In genomic region chr9:102345047-102345446, GRCm38 (mm10) we compare ENCODE assay signal across 26 mouse cellular contexts. TPM values are rescaled to one million over a fixed set of nuclear protein-coding genes. Genes with fewer than 3 reads are reported as not detected.
DNase-seq lines count a peak whose midpoint lies in the region; ATAC-seq lines count a peak whose summit lies in the region.
"Had no signal": no experiment of that assay in that cellular context is flagged by ENCODE, and none has a peak within 500 bp of the region (broad histone marks: within the 10 kb centered on the region; RNA-seq: fewer than 3 reads in every experiment).

No protein-coding gene starts in this region.

- no peak overlapping the region for H3K27ac ChIP-seq in forebrain, embryonic 11.5 days (ENCODE audit: low read depth, low read length)
- no peak overlapping the region for H3K27ac ChIP-seq in forebrain, embryonic 14.5 days (ENCODE audit: low read depth, low read length)
- no peak overlapping the region for H3K27ac ChIP-seq in liver, embryonic 11.5 days (ENCODE audit: low read depth, low read length)
- no peak overlapping the region for H3K27ac ChIP-seq in liver, embryonic 12.5 days
- H3K27ac ChIP-seq: forebrain, embryonic 12.5 days; hindbrain, embryonic 10.5 days; intestine, embryonic 15.5 days; liver, embryonic 15.5 days; lung, embryonic 15.5 days; midbrain, embryonic 10.5 days had no signal

- H3K4me2 ChIP-seq in forebrain, embryonic 11.5 days (ENCODE audit: low read depth, low read length, severe bottlenecking), result no peak overlapping the region
- no peak overlapping the region for H3K4me2 ChIP-seq in forebrain, embryonic 14.5 days (ENCODE audit: low read length)
- no peak overlapping the region for H3K4me2 ChIP-seq in liver, embryonic 11.5 days
- no peak overlapping the region for H3K4me2 ChIP-seq in liver, embryonic 12.5 days
- H3K4me2 ChIP-seq: forebrain, embryonic 12.5 days; intestine, embryonic 15.5 days; liver, embryonic 15.5 days; lung, embryonic 15.5 days had no signal

- ATAC-seq in forebrain, embryonic 11.5 days (replicated peaks; ENCODE audit: low FRiP score), result no peak
- no peak for ATAC-seq in forebrain, embryonic 14.5 days
- no peak for ATAC-seq in liver, embryonic 11.5 days (replicated peaks; ENCODE audit: low FRiP score)
- no peak for ATAC-seq in liver, embryonic 12.5 days
- ATAC-seq: activated CD4-positive, CD25-positive, alpha-beta regulatory T cell, adult 4 months; hindbrain, embryonic 16.5 days; intestine, embryonic 15.5 days had no signal

- no peaks in the 10 kb centered on the region for H3K9me3 ChIP-seq in forebrain, embryonic 11.5 days (ENCODE audit: control insufficient read depth, low read length)
- no peaks in the 10 kb centered on the region for H3K9me3 ChIP-seq in forebrain, embryonic 14.5 days (replicated peaks; ENCODE audit: control insufficient read depth, low read length)
- H3K9me3 ChIP-seq in liver, embryonic 11.5 days (ENCODE audit: control insufficient read depth, low read length), result no peaks in the 10 kb centered on the region
- H3K9me3 ChIP-seq in liver, embryonic 12.5 days (replicated peaks), result no peaks in the 10 kb centered on the region
- H3K9me3 ChIP-seq: forebrain, embryonic 12.5 days; hindbrain, embryonic 10.5 days; intestine, embryonic 15.5 days; liver, embryonic 15.5 days; lung, embryonic 15.5 days; midbrain, embryonic 10.5 days had no signal

- no peak overlapping the region for H3K4me3 ChIP-seq in forebrain, embryonic 11.5 days (ENCODE audit: low read depth, low read length)
- no peak overlapping the region for H3K4me3 ChIP-seq in forebrain, embryonic 14.5 days (ENCODE audit: low read depth, low read length)
- H3K4me3 ChIP-seq in liver, embryonic 11.5 days (ENCODE audit: low read depth, low read length), result no peak overlapping the region
- no peak overlapping the region for H3K4me3 ChIP-seq in liver, embryonic 12.5 days
- H3K4me3 ChIP-seq: erythroblast, embryonic 14.5 days; forebrain, embryonic 12.5 days; hindbrain, embryonic 10.5 days; intestine, embryonic 15.5 days; liver, embryonic 15.5 days; lung, embryonic 15.5 days; midbrain, embryonic 10.5 days had no signal

- no peak overlapping the region for H3K9ac ChIP-seq in forebrain, embryonic 11.5 days (ENCODE audit: low read length)
- H3K9ac ChIP-seq in forebrain, embryonic 14.5 days (ENCODE audit: low read length), result no peak overlapping the region
- H3K9ac ChIP-seq in liver, embryonic 11.5 days (ENCODE audit: low read depth, low read length), result no peak overlapping the region
- no peak overlapping the region for H3K9ac ChIP-seq in liver, embryonic 12.5 days
- H3K9ac ChIP-seq: forebrain, embryonic 12.5 days; intestine, embryonic 15.5 days; liver, embryonic 15.5 days; lung, embryonic 15.5 days had no signal

- peak; percentile 8 for DNase-seq in cerebellum, adult 11 months
- DNase-seq in cerebellum, adult 11-12 months, result no peak
- DNase-seq in forebrain, embryonic 11.5 days (ENCODE audit: low spot score), result peak; percentile 31
- no peak for DNase-seq in forebrain, embryonic 14.5 days (ENCODE audit: low spot score)
- DNase-seq in liver, embryonic 11.5 days (ENCODE audit: low spot score), result peak; percentile 24
- DNase-seq in right cerebral cortex, postnatal 10 days (ENCODE audit: low spot score in 2 of 2), result peak; percentile 18 to 27
- no peak for DNase-seq in right cerebral cortex, adult 2 months (ENCODE audit: low spot score in 2 of 2)
- DNase-seq: adrenal gland, adult 2 months; adrenal gland, postnatal 36 days; gastrocnemius, postnatal 25 days; heart, adult 18-20 months; heart, postnatal 14 days; kidney, adult 2 months; kidney, postnatal 36 days; right cerebral cortex, adult 18-20 months had no signal

- H3K4me1 ChIP-seq in forebrain, embryonic 11.5 days (replicated peaks; ENCODE audit: control insufficient read depth, insufficient read depth, low read length), result peaks cover 7% of the 10 kb centered on the region; the same call in 1 of the 2 replicates
- H3K4me1 ChIP-seq in forebrain, embryonic 14.5 days (ENCODE audit: control insufficient read depth, insufficient read depth, low read length), result peaks cover 13% of the 10 kb centered on the region
- H3K4me1 ChIP-seq in liver, embryonic 11.5 days (replicated peaks; ENCODE audit: control insufficient read depth, insufficient read depth, low read length), result no peaks in the 10 kb centered on the region
- H3K4me1 ChIP-seq in liver, embryonic 12.5 days, result no peaks in the 10 kb centered on the region
- H3K4me1 ChIP-seq: intestine, embryonic 15.5 days; liver, embryonic 15.5 days; lung, embryonic 15.5 days had no signal

- H3K27me3 ChIP-seq in forebrain, embryonic 11.5 days (ENCODE audit: control insufficient read depth, insufficient read depth, low read length), result peaks cover 2% of the 10 kb centered on the region; the same call in 1 of the 2 replicates
- no peaks in the 10 kb centered on the region; the same call in 1 of the 2 replicates for H3K27me3 ChIP-seq in forebrain, embryonic 14.5 days (replicated peaks; ENCODE audit: control insufficient read depth, insufficient read depth, low read length)
- H3K27me3 ChIP-seq in liver, embryonic 11.5 days (replicated peaks; ENCODE audit: control insufficient read depth, insufficient read depth, low read length), result peaks cover 15% of the 10 kb centered on the region; the same call in 1 of the 2 replicates
- peaks cover 34% of the 10 kb centered on the region for H3K27me3 ChIP-seq in liver, embryonic 12.5 days (replicated peaks)
- H3K27me3 ChIP-seq: CH12.LX had no signal

- WGBS in forebrain, embryonic 11.5 days, result 81% methylated on average over 9 of the region's 9 CpGs
- 82% methylated on average over 9 of the region's 9 CpGs for WGBS in forebrain, embryonic 14.5 days
- 74% methylated on average over 9 of the region's 9 CpGs for WGBS in liver, embryonic 11.5 days
- 62% methylated on average over 9 of the region's 9 CpGs for WGBS in liver, embryonic 12.5 days (ENCODE audit: insufficient replicate concordance)

- H3K36me3 ChIP-seq in forebrain, embryonic 11.5 days (ENCODE audit: control insufficient read depth, insufficient read depth, low read length), result no peaks in the 10 kb centered on the region
- no peaks in the 10 kb centered on the region for H3K36me3 ChIP-seq in forebrain, embryonic 14.5 days (ENCODE audit: control insufficient read depth, insufficient read depth, low read length)
- no peaks in the 10 kb centered on the region for H3K36me3 ChIP-seq in liver, embryonic 11.5 days (ENCODE audit: control insufficient read depth, insufficient read depth, low read length)
- H3K36me3 ChIP-seq in liver, embryonic 12.5 days, result no peaks in the 10 kb centered on the region
- H3K36me3 ChIP-seq: forebrain, embryonic 12.5 days; hindbrain, embryonic 10.5 days; intestine, embryonic 15.5 days; liver, embryonic 15.5 days; lung, embryonic 15.5 days; midbrain, embryonic 10.5 days had no signal

RNA-seq across cellular contexts. Expression of gene Ephb1, which starts 9.4 kb away (rescaled TPM):
- 19.8 and 19.9 TPM in 2 replicates for polyA plus RNA-seq in forebrain, embryonic 11.5 days (2014; fragmentation: Nextera tagmentation; extraction: Ambion mirVana)
- polyA plus RNA-seq in forebrain, embryonic 14.5 days (2014; fragmentation: Nextera tagmentation; extraction: Ambion mirVana), result 27.8 and 32.5 TPM in 2 replicates
- polyA plus RNA-seq in liver, embryonic 11.5 days (2014; fragmentation: Nextera tagmentation; extraction: Ambion mirVana), result 0.69 and 0.70 TPM in 2 replicates
- polyA plus RNA-seq in liver, embryonic 12.5 days (2016; fragmentation: Nextera tagmentation; extraction: Ambion mirVana), result 0.42 and 0.44 TPM in 2 replicates
- polyA plus RNA-seq: activated CD4-positive, CD25-positive, alpha-beta regulatory T cell, adult 4 months; erythroblast, embryonic 14.5 days had no signal

Comparison
In these comparisons a context has a peak if more than half of its experiments do, and no peak if none do; other contexts are left out.
1. DNase-seq: peak in cerebellum, adult 11 months (single experiment), forebrain, embryonic 11.5 days (single experiment), liver, embryonic 11.5 days (single experiment) and right cerebral cortex, postnatal 10 days (2 of 2); none in cerebellum, adult 11-12 months (single experiment), forebrain, embryonic 14.5 days (single experiment) and right cerebral cortex, adult 2 months (0 of 2).
2. RNA of gene Ephb1, which starts 9.4 kb away (polyA plus RNA-seq): 27.8 to 32.5 TPM in forebrain, embryonic 14.5 days and 19.8 to 19.9 TPM in forebrain, embryonic 11.5 days; 0.69 to 0.70 TPM in liver, embryonic 11.5 days and 0.42 to 0.44 TPM in liver, embryonic 12.5 days; every median in the first group is over 10 times any median in the second.